Mouse (Mus musculus) embryo, embryonic 10 days (tissue): ENCODE measurements around the gene Plod1.

ENCODE experiments used
- DNase-seq: peaks from one replicate; pipeline ENCODE4 v3.0.0-alpha.2; 2015; ENCODE audit warnings: low spot score

Plod1 gene

GRCm38 (mm10) chr4:147938148-147939096, 1.9 kb upstream of the Plod1 start:
- no peak for DNase-seq

- no peak for DNase-seq
Measured at GRCm38 (mm10) chr4:147937486-147937885, 919 bp upstream of the Plod1 start.

GRCm38 (mm10) chr4:147937021-147937420, 454 bp upstream of the Plod1 start:
- no peak for DNase-seq

- DNase-seq, result no peak
Measured at GRCm38 (mm10) chr4:147935904-147936303, 663 bp downstream of the Plod1 start.

GRCm38 (mm10) chr4:147934611-147935010, 2.0 kb downstream of the Plod1 start:
- DNase-seq, result no peak

GRCm38 (mm10) chr4:147934134-147934533, 2.4 kb downstream of the Plod1 start:
- DNase-seq, result no peak

GRCm38 (mm10) chr4:147930946-147931345, 5.6 kb downstream of the Plod1 start:
- no peak for DNase-seq

- no peak for DNase-seq
Measured at GRCm38 (mm10) chr4:147928540-147928939, 8.0 kb downstream of the Plod1 start.

- DNase-seq, result peak; percentile 52
Measured at GRCm38 (mm10) chr4:147928136-147928535, 8.4 kb downstream of the Plod1 start.

- DNase-seq, result peak; percentile 62
Measured at GRCm38 (mm10) chr4:147927705-147928104, 8.9 kb downstream of the Plod1 start.

GRCm38 (mm10) chr4:147922341-147922740, 14.2 kb downstream of the Plod1 start:
- DNase-seq, result no peak

GRCm38 (mm10) chr4:147920973-147921372, 15.6 kb downstream of the Plod1 start:
- no peak for DNase-seq

GRCm38 (mm10) chr4:147918459-147919121, 18.0 kb downstream of the Plod1 start:
- DNase-seq, result peak; percentile 70

- no peak for DNase-seq
Measured at GRCm38 (mm10) chr4:147909486-147909885, 27.1 kb downstream of the Plod1 start.

GRCm38 (mm10) chr4:147906230-147906629, 30.3 kb downstream of the Plod1 start:
- DNase-seq, result no peak

GRCm38 (mm10) chr4:147905090-147905659, 31.4 kb downstream of the Plod1 start:
- no peak for DNase-seq

- DNase-seq, result peak; percentile 93
Measured at GRCm38 (mm10) chr4:147904313-147905089, 32.1 kb downstream of the Plod1 start, which contains the start of gene Mfn2. TSS of gene Mfn2 (minus strand) at chr4:147904704.

GRCm38 (mm10) chr4:147903601-147904000, 33.0 kb downstream of the Plod1 start:
- no peak for DNase-seq

GRCm38 (mm10) chr4:147902906-147903500, 33.6 kb downstream of the Plod1 start:
- DNase-seq, result no peak

GRCm38 (mm10) chr4:147900452-147900851, 36.1 kb downstream of the Plod1 start:
- no peak for DNase-seq

GRCm38 (mm10) chr4:147897348-147897747, 39.2 kb downstream of the Plod1 start:
- DNase-seq, result no peak
